Mouse (Mus musculus) forebrain, embryonic 15.5 days (tissue): Measurements from ENCODE around the gene Erf. TPM values are rescaled to one million over a fixed set of nuclear protein-coding genes. Genes with fewer than 3 reads are reported as not detected.
A peak's percentile ranks its signal among the peaks of the same experiment; 100 is the strongest.
"Not testable (repeated sequence)": the region's sequence is repeated elsewhere in the genome, so short reads cannot be mapped to it uniquely, and the experiment has no call there.

Experiments used
- ATAC-seq: fragments of 200-750 bp; cut with Nextera tagmentation; replicated peaks from 2 replicates; pipeline ENCODE4 v1.8.0; 2017; ENCODE audit warnings: mild to moderate bottlenecking, moderate TSS enrichment, moderate library complexity
- H3K27ac ChIP-seq: fragments of 300-500 bp; sonication (generic); replicated peaks from 2 replicates; pipeline ENCODE4 v1.5.1; 2015; ENCODE audit warnings: mild to moderate bottlenecking, inconsistent platforms
- H3K27me3 ChIP-seq: fragments of 300-500 bp; sonication (generic); 2 replicates; pipeline ENCODE4 v1.6.1; 2015; ENCODE audit warnings: inconsistent platforms
- H3K36me3 ChIP-seq: fragments of 300-500 bp; sonication (generic); 2 replicates; pipeline ENCODE4 v1.6.1; 2015; ENCODE audit warnings: mild to moderate bottlenecking, inconsistent platforms
- H3K4me1 ChIP-seq: fragments of 300-500 bp; sonication (generic); 2 replicates; pipeline ENCODE4 v1.6.1; 2015; ENCODE audit warnings: inconsistent platforms
- H3K4me2 ChIP-seq: fragments of 300-500 bp; sonication (generic); replicated peaks from 2 replicates; pipeline ENCODE4 v1.6.1; 2015; ENCODE audit warnings: mild to moderate bottlenecking, inconsistent platforms
- H3K4me3 ChIP-seq: fragments of 300-500 bp; sonication (generic); 2 replicates; pipeline ENCODE4 v1.5.1; 2015; ENCODE audit warnings: mild to moderate bottlenecking, inconsistent platforms
- H3K9ac ChIP-seq: fragments of 300-500 bp; sonication (generic); replicated peaks from 2 replicates; pipeline ENCODE4 v1.6.1; 2015; ENCODE audit warnings: mild to moderate bottlenecking, inconsistent platforms
- H3K9me3 ChIP-seq: fragments of 300-500 bp; sonication (generic); 2 replicates; pipeline ENCODE4 v1.6.1; 2016; ENCODE audit warnings: inconsistent platforms
- WGBS: fragments of 180-500 bp; shearing (Covaris S2); methylation state at CpG from one replicate; pipeline ENCODE4 v1.1.7; 2015; ENCODE audit warnings: mixed read lengths; 5-methylcytosine and 5-hydroxymethylcytosine counted together
- polyA plus RNA-seq: library from polyadenylated mRNA; unstranded; fragments of >200 nt; fragmentation: Nextera tagmentation; extraction: Ambion mirVana; gene quantifications from 2 replicates; pipeline ENCODE4 v1.2.1, GENCODE M21; 2015

Gene Erf
- polyA plus RNA-seq, 1 experiment from 2014 or later = 4.8 TPM

GRCm38 (mm10) chr7:25270652-25271633, 20.4 kb upstream of the Erf start:
- Histone ChIP-seq H3K27ac (no peak overlapping the region), H3K36me3 (peaks cover 19% of the 10 kb centered on the region), H3K4me2 (no peak overlapping the region), H3K9ac (no peak overlapping the region), H3K9me3 (no peaks in the 10 kb centered on the region), H3K27me3 (no peaks in the 10 kb centered on the region), H3K4me3 (no peak overlapping the region), H3K4me1 (peaks cover 39% of the 10 kb centered on the region)
- WGBS = 90% methylated on average over 35 of the region's 35 CpGs
- ATAC-seq = no peak

GRCm38 (mm10) chr7:25269545-25270271, 19.1 kb upstream of the Erf start:
- Histone ChIP-seq H3K9ac (peak overlapping the region; percentile 69; the same call in 1 of the 2 replicates), H3K4me1 (peaks cover 32% of the 10 kb centered on the region), H3K36me3 (peaks cover 19% of the 10 kb centered on the region), H3K27ac (no peak overlapping the region), H3K4me3 (peak overlapping the region; percentile 65), H3K9me3 (no peaks in the 10 kb centered on the region), H3K27me3 (no peaks in the 10 kb centered on the region), H3K4me2 (peak overlapping the region; percentile 68)
- 88% methylated on average over 8 of the region's 8 CpGs for WGBS
- no peak for ATAC-seq

DNA sequence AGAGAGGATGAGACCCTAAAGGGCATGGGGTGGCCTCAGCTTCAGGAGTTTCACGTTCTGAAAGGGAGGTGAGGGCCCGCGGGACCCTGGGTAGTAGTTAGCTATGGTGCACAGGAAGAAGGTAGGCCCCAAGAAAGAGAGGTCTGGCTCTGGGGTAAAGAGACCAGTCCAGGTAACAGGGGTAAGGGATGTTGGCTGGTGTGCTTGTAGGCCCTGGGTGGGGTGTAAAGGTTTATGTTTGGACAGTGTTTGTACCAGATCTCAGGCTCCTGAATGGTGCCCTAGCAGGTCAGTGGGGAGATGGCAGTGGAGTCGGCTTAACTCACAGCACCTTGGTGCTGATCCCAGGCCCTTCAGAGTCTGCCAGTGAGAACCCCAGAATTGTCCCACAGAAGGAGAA, 18.5 kb upstream of the Erf start:
- no peak for ATAC-seq
- no peak overlapping the region for H3K27ac ChIP-seq
- no peaks in the 10 kb centered on the region for H3K27me3 ChIP-seq
- H3K9ac ChIP-seq = peak overlapping the region; percentile 69
- H3K4me1 ChIP-seq = peaks cover 25% of the 10 kb centered on the region
- no peaks in the 10 kb centered on the region for H3K9me3 ChIP-seq
- H3K36me3 ChIP-seq = peaks cover 19% of the 10 kb centered on the region
- peak overlapping the region; percentile 65 for H3K4me3 ChIP-seq
- peak overlapping the region; percentile 68 for H3K4me2 ChIP-seq
- WGBS = 38% methylated on average over 4 of the region's 4 CpGs

DNA sequence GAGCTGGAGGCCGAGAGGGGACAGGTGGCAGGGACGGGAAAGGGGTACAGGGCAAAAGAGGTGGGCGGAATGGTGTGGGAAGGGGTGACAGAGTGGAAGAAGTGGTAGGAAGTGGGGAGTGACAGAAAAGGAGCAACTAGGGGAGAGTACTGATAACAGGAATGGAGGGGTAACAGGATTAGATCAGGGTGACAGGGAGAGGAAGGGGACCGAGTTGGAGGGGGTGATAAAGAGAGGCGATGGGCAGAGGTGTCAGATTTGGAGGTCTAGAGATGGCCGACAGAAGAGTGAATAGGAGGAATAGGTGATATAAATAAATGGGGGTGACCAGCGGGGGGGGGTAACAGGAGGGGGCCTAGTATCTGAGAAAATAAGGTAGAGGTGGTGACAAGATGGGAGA, 18.0 kb upstream of the Erf start:
- no peaks in the 10 kb centered on the region for H3K9me3 ChIP-seq
- H3K36me3 ChIP-seq = peaks cover 19% of the 10 kb centered on the region
- H3K4me1 ChIP-seq = peaks cover 23% of the 10 kb centered on the region
- peak overlapping the region; percentile 65 for H3K4me3 ChIP-seq
- no peak for ATAC-seq
- 2% methylated on average over 7 of the region's 7 CpGs for WGBS
- no peaks in the 10 kb centered on the region for H3K27me3 ChIP-seq
- peak overlapping the region; percentile 78 for H3K27ac ChIP-seq
- H3K9ac ChIP-seq = peak overlapping the region; percentile 69
- peak overlapping the region; percentile 68 for H3K4me2 ChIP-seq

DNA sequence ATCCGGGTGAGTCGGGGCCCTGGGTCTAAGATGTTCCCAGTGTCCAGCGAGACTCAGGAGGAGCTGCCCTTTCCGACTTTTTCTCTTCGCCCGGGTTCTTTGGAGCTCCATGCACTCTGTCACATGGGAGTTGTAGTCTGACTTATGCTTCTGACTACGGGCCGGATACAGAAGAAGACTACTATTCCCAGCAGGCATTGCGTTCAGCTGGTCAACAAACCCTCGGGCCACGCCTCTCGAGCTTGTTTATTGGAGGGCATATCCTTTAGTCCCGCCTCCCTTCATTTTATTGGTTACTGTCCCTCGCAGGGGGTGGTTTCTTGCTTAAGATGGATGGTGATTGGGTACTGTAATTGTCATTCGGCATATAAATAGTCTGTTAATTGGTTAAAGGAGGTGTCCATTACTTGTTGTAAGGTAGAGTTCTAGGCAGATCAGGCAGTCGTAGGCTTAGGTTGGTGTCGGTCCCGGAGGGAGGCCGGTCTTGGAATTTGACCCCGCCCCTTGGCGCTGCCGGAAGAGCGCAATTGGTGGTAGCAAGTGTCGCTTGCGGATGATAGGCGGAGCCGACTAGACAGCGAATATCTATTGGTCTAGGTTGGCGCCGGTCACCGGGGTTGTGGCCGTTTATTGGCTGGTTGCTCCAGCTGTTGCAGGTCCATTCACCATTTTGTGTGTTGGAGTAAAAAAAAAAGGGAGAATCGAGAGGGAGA, 17.3 kb upstream of the Erf start:
- H3K36me3 ChIP-seq = peaks cover 14% of the 10 kb centered on the region
- no peaks in the 10 kb centered on the region for H3K27me3 ChIP-seq
- WGBS = under 1% methylated on average over 33 of the region's 33 CpGs
- peak overlapping the region; percentile 68 for H3K4me2 ChIP-seq
- peak overlapping the region; percentile 92 for H3K27ac ChIP-seq
- H3K9ac ChIP-seq = peak overlapping the region; percentile 69
- peak overlapping the region; percentile 65 for H3K4me3 ChIP-seq
- H3K9me3 ChIP-seq = no peaks in the 10 kb centered on the region
- peak; percentile 97 for ATAC-seq
- H3K4me1 ChIP-seq = peaks cover 23% of the 10 kb centered on the region

DNA sequence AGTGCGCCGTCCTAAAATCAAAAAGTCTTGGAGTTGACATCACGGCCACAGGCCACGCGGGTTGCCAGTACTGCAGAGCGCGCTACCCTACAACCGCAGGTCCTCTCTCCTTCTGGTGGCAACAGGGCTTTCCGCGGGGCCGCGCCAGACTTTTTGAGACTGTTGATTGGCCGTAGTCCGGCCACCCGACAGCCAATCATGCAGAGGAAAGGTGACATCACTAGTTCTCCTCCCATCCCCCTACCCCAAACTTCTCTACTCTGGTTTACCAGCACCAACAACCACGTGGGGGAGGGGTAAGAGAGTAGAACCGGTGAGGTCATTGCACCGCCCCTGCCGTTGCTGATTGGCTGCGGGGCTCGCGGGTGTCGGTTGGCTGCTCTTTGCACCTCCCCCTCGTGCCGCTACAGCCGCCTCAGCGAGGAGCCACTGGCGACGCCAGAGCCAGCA, 16.8 kb upstream of the Erf start, which contains the start of gene Cic:
Gene Cic, plus strand, starts transcription at position 404 of the 450 bp plus-strand sequence.
- under 1% methylated on average over 29 of the region's 29 CpGs for WGBS
- peak; percentile 87 for ATAC-seq
- peaks cover 23% of the 10 kb centered on the region for H3K4me1 ChIP-seq
- peaks cover 8% of the 10 kb centered on the region; the same call in 1 of the 2 replicates for H3K36me3 ChIP-seq
- H3K4me2 ChIP-seq = peak within 1 kb of the TSS; percentile 68
- H3K9ac ChIP-seq = peak within 1 kb of the TSS; percentile 69
- H3K9me3 ChIP-seq = no peaks in the 10 kb centered on the region
- H3K27ac ChIP-seq = peak within 1 kb of the TSS; percentile 92
- H3K4me3 ChIP-seq = peak within 1 kb of the TSS; percentile 65
- H3K27me3 ChIP-seq = no peaks in the 10 kb centered on the region

DNA sequence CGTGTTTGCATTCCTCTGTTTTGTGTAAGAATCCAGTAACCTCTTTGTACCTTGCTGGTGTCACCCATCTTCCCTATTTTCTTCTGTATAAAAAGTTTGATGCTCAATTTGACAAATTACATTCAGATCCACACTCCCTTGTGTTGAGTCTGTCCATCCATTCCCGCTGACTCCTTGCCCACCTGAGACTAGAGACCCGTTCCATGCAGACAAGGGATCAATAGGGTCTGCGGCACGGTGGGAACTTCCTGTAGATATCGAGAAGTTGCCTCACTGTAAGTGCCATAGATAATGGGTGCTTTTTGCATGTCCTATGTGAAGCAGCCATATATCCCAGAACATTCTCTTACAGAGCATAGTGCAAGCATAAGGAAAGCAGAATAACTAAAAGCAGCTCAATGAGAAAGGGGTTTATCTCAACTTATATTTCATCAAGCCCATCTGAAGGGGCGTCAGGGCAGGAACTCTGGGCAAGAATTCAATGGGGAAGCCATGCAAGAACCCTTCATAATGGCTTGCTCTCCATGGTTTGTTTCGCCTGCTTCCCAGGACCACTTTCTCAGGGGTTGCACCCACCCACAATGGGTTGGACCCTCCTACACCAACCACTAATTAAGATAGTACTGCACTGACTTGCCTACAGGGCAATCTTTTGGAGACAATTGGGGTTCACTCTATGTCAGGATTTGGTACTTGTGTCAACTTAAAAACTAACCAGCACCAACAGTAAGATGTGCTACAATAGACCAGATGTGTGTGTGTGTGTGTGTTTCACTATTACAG, 15.8 kb upstream of the Erf start:
- Histone ChIP-seq H3K9me3 (no peaks in the 10 kb centered on the region), H3K4me3 (peak overlapping the region; percentile 65; the same call in 1 of the 2 replicates)
- ATAC-seq = no peak

DNA sequence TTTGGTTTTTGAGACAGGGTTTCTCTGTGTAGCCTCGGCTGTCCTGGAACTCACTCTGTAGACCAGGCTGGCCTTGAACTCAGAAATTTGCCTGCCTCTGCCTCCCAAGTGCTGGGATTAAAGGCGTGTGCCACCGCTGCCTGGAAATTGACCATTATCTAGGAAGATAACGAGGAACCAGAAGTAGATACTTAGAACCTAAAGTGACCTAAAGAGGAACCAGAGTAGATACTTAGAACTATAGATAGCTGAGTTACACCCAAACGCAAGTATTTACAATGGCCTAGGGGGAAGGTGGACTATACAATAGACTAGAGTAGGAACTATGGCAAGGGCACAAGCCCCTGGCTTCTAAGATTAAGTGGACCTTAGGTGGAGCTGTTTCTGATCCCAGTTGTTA, 15.2 kb upstream of the Erf start:
- not testable (repeated sequence) for H3K9me3 ChIP-seq, ATAC-seq, H3K4me2 ChIP-seq, H3K36me3 ChIP-seq, H3K27me3 ChIP-seq, H3K27ac ChIP-seq, H3K4me3 ChIP-seq, H3K9ac ChIP-seq
- WGBS = 91% methylated on average over 5 of the region's 5 CpGs
- H3K4me1 ChIP-seq = peaks cover 23% of the 10 kb centered on the region

More for the DNA sequence above, 15.8 kb upstream of the Erf start:
- H3K9ac ChIP-seq = no peak overlapping the region
- H3K27ac ChIP-seq = no peak overlapping the region
- H3K4me2 ChIP-seq = 0 out of 2 replicates have a peak overlapping the region, but pooled peaks have one; percentile 59
- H3K4me1 ChIP-seq = peaks cover 23% of the 10 kb centered on the region
- 89% methylated on average over 8 of the region's 8 CpGs for WGBS
- no peaks in the 10 kb centered on the region for H3K27me3 ChIP-seq
- H3K36me3 ChIP-seq = no peaks in the 10 kb centered on the region

GRCm38 (mm10) chr7:25263968-25264870, 13.7 kb upstream of the Erf start:
- Histone ChIP-seq H3K27ac (no peak overlapping the region), H3K9me3 (no peaks in the 10 kb centered on the region), H3K27me3 (no peaks in the 10 kb centered on the region), H3K4me2 (no peak overlapping the region), H3K4me3 (no peak overlapping the region), H3K36me3 (no peaks in the 10 kb centered on the region), H3K9ac (no peak overlapping the region), H3K4me1 (peaks cover 11% of the 10 kb centered on the region)
- 24% methylated on average over 17 of the region's 17 CpGs for WGBS
- no peak for ATAC-seq

- no peak overlapping the region for H3K9ac ChIP-seq
- H3K4me1 ChIP-seq = peaks cover 2% of the 10 kb centered on the region
- H3K27me3 ChIP-seq = no peaks in the 10 kb centered on the region
- no peak overlapping the region for H3K4me2 ChIP-seq
- H3K27ac ChIP-seq = no peak overlapping the region
- no peak for ATAC-seq
- no peaks in the 10 kb centered on the region for H3K36me3 ChIP-seq
- no peak overlapping the region for H3K4me3 ChIP-seq
- H3K9me3 ChIP-seq = no peaks in the 10 kb centered on the region
- 35% methylated on average over 1 of the region's 1 CpGs for WGBS
Observed at GRCm38 (mm10) chr7:25261896-25262295, 11.3 kb upstream of the Erf start.
